Mouse (Mus musculus) layer of hippocampus, postnatal 10 days (tissue): Measurements from ENCODE around the gene Zranb1. TPM values are rescaled to one million over a fixed set of nuclear protein-coding genes. Genes with fewer than 3 reads are reported as not detected.

Source experiments
- DNase-seq, 2 experiments: peaks; one replicate each; pipeline ENCODE4 v3.0.0; 2021; ENCODE audit warnings: low spot score in 2 of 2
- total RNA-seq, 2 experiments: library from RNA; stranded (reverse); gene quantifications; 2 replicates each; pipeline ENCODE4 v1.2.3; 2021

The Zranb1 gene
- total RNA-seq, 2 experiments from 2014 or later, result 37.1 to 43.8 TPM

- no peak for DNase-seq
Observed at GRCm38 (mm10) chr7:132998639-132999038, 67.7 kb downstream of the Zranb1 start.

- DNase-seq, result peak in 1 of 2 experiments; percentile 6
Observed at GRCm38 (mm10) chr7:132999061-132999460, 68.1 kb downstream of the Zranb1 start.

DNA sequence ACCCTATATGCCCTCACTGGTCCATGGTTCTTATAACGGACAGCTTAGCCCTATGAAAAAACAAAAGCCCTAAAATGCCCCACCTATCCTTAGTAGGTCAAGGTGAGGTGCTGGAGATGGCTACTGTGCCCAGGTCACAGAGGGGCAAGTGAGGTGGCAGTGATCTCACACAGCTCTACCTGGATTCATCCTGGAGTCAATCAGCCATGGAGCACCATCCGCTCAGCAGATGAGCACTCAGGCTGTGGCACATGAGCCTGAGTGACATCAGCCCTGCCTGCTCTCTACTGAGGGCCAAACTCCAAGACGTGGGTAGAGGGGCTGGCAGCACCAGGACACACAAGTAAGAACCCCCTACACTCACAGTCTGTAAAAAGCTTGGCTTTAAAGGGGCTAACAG is 70.4 kb downstream of the Zranb1 start:
- no peak for DNase-seq

DNA sequence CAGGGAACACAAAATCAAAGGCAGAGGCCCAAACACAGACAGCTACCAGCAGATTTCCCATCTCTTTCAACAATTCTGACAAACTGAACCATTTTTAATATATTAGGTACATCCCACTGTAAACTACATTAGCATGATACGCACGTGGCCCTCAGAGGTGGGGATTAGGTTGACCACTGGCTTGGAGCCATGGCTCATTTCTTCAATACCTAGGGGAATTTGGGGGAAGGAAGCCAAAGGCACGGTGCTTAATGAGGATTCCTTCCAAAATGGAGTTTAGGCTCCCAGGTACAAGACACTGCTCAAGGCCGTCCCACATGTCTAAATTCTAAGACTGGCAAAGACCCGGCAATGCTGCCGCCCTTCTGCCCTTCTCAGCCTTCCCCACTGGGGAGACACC is 71.3 kb downstream of the Zranb1 start:
- DNase-seq, result no peak

GRCm38 (mm10) chr7:133003421-133003820 is 72.5 kb downstream of the Zranb1 start:
- peak; percentile 91 to 92 for DNase-seq

DNA sequence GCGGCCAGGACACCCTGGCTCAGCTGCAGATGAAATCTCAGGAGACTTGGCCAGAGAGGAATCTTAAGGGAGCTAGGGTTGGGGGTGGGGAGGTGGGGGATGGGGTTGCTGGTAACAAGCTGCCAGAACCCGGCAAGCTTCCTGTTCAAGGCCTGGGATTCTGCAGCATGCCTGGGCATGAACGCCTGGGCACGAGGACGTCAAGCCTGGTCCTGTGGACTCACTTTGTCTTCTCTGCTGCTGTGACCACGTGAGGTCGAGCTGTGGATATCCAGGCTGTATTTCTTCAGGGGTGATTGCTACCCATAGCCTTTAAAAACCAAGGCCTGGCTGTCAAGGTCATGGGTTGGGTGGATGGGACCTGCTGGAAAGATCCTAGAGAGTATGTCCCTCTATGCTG is 74.8 kb downstream of the Zranb1 start:
- peak in 1 of 2 experiments; percentile 13 for DNase-seq

GRCm38 (mm10) chr7:133007343-133007742 is 76.4 kb downstream of the Zranb1 start:
- DNase-seq, result peak in 1 of 2 experiments; percentile 27

DNA sequence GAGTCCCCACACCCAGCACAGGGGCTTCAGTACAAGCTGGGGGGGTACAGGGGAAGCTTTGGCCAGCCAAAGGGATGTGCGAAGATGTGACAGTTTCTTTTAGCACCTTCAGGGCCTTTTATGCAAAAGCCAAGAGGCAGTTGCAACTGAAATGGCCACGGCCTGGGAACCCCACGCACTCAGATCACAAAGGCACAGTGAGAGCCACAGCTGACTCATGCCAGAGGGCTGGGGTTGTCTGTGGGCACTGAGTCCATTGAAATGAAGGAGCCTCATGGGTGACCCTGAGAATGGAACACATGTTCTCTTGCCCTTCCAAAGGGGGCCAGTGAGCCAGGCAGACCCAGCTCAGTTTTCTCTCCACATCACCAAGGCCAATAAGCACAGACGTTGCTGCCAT is 77.7 kb downstream of the Zranb1 start:
- DNase-seq, result peak in 1 of 2 experiments; percentile 13

- DNase-seq, result no peak
Observed at GRCm38 (mm10) chr7:133009676-133010075, 78.7 kb downstream of the Zranb1 start.

DNA sequence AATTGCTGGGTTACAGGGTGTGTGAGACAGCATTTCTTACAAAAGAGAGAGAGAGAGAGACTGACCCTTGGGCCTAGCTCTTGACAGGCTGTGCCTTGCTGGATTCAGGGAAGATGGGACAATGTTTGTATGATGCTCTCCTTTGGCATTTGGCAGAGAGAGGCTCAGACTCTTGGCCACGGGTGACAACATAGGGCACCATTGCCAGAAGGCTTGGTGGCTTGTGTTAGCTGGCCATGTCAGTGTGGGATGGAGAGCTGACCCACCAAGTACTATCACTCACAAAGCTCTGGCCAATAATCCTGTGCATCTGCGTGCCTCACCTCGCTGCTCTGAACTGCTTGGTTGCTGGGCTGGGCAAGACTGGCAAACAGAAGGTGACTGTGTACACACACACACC is 79.5 kb downstream of the Zranb1 start:
- peak in 1 of 2 experiments; percentile 11 for DNase-seq

DNA sequence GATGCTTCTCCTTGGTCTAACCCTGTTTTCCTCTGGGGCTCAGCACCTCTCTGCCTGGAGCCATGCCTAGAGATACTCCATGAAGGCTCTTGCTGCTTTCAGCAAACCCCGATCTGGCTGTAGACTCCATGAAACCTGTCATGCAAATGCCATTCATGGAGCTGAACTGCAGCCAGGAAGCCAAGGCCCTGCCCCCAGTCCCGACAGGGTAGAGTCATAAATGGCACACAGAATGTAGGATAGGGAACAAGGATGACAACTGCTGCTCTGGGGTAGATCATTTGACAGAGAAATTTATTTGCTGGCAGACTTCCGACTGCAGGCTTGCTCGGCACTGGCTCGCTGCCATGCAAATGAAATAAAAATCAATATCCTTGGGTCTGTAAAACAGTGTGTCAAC is 80.2 kb downstream of the Zranb1 start:
- peak; percentile 58 to 66 for DNase-seq

DNA sequence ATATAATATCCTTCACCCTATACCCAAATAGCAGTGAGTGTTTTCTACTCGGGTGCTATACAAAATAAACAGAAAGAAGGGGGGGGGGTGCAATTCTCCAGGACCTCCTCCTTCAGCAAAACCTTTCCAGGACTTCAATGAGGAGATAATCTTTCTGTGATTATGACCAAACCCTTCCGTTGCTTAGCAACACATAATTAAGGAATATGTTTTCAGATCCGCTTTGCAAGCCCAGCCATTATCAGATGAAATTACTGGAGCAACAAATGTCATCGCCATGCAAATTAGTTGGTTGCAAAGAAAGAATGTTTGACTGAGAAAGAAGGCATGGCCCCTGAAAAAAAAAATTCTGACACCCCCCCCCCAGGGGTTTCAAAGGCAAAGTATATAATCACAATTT is 80.7 kb downstream of the Zranb1 start:
- no peak for DNase-seq

DNA sequence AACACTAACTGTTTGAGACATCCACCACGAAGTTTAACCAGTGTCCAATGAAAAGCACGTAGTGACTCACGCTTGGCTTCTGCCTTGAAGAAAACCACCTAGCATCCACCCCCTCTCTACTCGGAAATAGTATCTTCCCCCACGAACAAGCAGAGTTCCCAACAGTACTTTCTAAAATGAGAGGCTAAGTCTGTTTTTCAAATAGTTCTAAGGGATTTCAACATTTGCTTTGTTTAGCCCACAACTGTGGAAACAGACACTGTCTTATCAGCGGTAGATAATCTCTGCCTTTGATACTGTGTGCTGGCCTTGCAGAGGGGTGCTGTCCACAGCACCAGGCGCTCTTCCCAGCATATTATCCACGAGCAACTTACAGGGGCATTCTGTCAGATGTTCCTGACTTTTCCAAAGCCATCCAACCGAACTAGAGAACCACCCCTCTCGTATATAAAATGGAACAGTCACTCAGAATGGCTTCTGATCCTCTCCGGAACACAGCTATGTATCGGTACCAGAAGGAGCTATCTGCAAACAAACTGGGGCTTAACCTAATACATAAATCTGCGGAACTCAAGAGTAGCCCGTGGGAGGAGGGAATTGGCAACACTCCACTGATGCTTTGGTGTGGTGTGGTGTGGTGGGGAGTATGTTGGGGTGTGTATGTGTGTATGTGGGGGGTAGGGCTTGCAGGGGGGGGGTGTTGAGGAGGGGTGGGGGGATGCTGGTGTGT is 81.9 kb downstream of the Zranb1 start:
- no peak for DNase-seq

DNA sequence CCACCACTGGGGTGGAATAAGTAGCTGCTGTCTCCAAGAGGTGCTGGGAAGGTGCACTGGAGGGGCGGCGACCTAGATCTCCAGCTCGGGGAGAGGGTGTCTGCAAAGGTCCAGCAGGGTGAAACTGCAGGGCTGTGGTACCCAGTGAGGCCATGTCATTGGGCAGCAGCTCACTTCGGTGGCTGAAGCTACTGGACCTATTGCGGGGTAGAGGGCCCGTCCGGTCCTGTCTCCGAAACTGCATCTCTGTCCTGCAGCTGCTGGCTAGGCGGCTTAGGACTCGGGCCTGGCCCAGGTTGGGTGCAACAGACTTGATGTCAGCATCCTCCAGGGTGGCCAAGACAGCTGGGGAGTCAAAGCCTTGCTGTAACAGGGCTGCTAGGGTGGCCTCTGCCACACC is 83.0 kb downstream of the Zranb1 start:
- DNase-seq, result no peak

DNA sequence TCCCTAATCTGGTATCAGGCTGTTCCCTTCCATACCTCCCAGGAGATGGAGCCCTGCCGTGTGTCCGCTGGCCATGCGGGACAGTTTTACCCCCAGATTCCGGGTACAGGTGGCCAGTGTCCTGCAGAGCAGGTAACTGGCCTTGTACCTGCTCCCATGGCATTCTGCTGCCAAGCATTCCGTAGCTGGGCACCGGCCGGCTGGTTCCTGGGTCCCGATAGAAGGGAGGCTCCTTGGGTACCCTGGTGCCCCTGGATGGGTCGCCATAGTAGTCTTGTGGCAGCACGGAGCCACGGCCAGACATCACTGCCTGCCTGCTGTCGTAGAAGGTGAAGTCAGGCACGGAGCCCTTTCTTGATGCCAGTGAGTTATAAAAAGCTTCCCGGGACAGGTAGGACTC is 83.7 kb downstream of the Zranb1 start:
- no peak for DNase-seq

GRCm38 (mm10) chr7:133015416-133016070 is 84.6 kb downstream of the Zranb1 start:
- DNase-seq, result no peak

GRCm38 (mm10) chr7:133018961-133019360 is 88.0 kb downstream of the Zranb1 start:
- DNase-seq, result no peak

GRCm38 (mm10) chr7:133019481-133020020 is 88.6 kb downstream of the Zranb1 start:
- no peak for DNase-seq

GRCm38 (mm10) chr7:133024694-133025093 is 93.8 kb downstream of the Zranb1 start:
- DNase-seq, result no peak

DNA sequence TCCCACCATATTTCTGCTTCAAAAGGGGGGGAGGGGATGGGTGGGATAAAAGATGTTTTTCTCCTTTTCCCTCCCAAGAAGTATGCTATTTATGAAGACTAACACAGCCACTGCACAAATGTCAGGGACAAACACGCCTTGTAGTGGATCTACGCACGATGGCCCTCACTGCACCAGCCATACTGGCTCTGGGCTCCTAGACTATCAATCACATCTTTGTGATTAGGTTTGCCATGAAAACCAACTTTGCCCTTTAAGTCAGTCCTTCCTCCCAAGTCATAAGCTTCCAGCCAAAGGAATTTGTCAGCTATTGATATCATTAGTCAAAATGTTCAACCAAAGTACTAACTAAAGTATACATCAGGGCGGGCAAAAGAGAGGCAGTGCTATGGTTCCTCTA is 97.0 kb downstream of the Zranb1 start:
- DNase-seq, result no peak

GRCm38 (mm10) chr7:133029004-133029403 is 98.1 kb downstream of the Zranb1 start:
- DNase-seq, result no peak

DNA sequence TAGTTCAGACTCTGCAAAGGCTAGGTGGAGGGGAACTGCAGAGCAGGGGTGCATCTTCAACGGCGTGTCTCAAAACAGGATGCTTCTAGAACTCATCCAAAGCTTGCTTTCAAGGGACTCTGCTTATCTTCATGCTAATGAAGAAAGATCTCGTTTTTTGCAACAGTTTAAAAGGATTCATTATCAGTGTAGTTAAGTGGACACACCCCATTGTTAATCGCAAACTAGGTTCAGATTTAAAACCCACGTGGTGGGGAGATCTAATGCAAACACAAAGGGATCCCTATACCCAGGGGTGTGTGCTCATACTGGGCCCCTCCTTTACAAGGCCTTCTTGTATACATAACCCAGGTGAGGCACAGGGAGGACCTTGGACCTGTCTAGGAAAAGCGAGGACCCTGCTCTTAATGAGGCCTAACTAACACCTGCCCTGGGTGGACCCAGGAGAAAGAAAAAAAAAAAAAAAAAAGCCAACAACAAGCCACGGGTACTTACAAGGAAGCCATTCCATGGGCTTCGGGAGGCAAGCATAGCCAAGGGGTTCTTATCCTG is 98.6 kb downstream of the Zranb1 start:
- no peak for DNase-seq
